Mouse (Mus musculus): ENCODE measurements at regions not wholly inside any gene's neighbourhood (a gene's known extent, or its start where the extent isn't known, plus 50 kb on each side); places are given as distances from the start of the nearest gene placed in this dataset.

GRCm38 (mm10) chr4:54118179-54118846 lies 292.5 kb downstream of the Tmem38b start:
- ATAC-seq (no peak), DNase-seq (ENCODE audit: low spot score) (no peak)
- H3K9ac ChIP-seq (replicated peaks; ENCODE audit: low read depth) = no peak overlapping the region
- H3K4me1 ChIP-seq (ENCODE audit: insufficient read depth, low read depth, low read length) = no peaks in the 10 kb centered on the region
- H3K36me3 ChIP-seq (ENCODE audit: insufficient read depth, low read length) = no peaks in the 10 kb centered on the region
- TF ChIP-seq EP300 (IDR thresholded peaks at IDR 0.05) (no peak), CTCF (IDR thresholded peaks at IDR 0.05) (no peak)
- H3K9me3 ChIP-seq (ENCODE audit: low read length) = no peaks in the 10 kb centered on the region
- H3K27me3 ChIP-seq (replicated peaks; ENCODE audit: insufficient read depth, low read length) = no peaks in the 10 kb centered on the region
- no peak overlapping the region for H3K27ac ChIP-seq (ENCODE audit: low read length)
- no peak overlapping the region for H3K4me2 ChIP-seq (replicated peaks; ENCODE audit: low read depth, low read length)
- WGBS = 66% methylated on average over 6 of the region's 6 CpGs
- no peak overlapping the region for H3K4me3 ChIP-seq (ENCODE audit: low read depth, low read length)

GRCm38 (mm10) chr4:54128717-54129698 lies 303.2 kb downstream of the Tmem38b start:
- H3K27ac ChIP-seq (ENCODE audit: low read length) = no peak overlapping the region
- DNase-seq (ENCODE audit: low spot score) (no peak), ATAC-seq (no peak)
- H3K36me3 ChIP-seq (ENCODE audit: insufficient read depth, low read length) = no peaks in the 10 kb centered on the region
- H3K27me3 ChIP-seq (replicated peaks; ENCODE audit: insufficient read depth, low read length) = no peaks in the 10 kb centered on the region
- no peaks in the 10 kb centered on the region for H3K4me1 ChIP-seq (ENCODE audit: insufficient read depth, low read depth, low read length)
- no peak overlapping the region for H3K9ac ChIP-seq (replicated peaks; ENCODE audit: low read depth)
- no peak overlapping the region for H3K4me3 ChIP-seq (ENCODE audit: low read depth, low read length)
- 37% methylated on average over 8 of the region's 8 CpGs for WGBS
- no peak overlapping the region for H3K4me2 ChIP-seq (replicated peaks; ENCODE audit: low read depth, low read length)
- no peak for TF ChIP-seq EP300 (IDR thresholded peaks at IDR 0.05)
- TF ChIP-seq CTCF (IDR thresholded peaks at IDR 0.05) = no peak
- H3K9me3 ChIP-seq (ENCODE audit: low read length) = no peaks in the 10 kb centered on the region

GRCm38 (mm10) chr4:54156146-54156545 lies 330.3 kb downstream of the Tmem38b start:
- H3K4me3 ChIP-seq (ENCODE audit: low read depth, low read length) = no peak overlapping the region
- ATAC-seq = no peak
- no peaks in the 10 kb centered on the region for H3K4me1 ChIP-seq (ENCODE audit: insufficient read depth, low read depth, low read length)
- H3K4me2 ChIP-seq (replicated peaks; ENCODE audit: low read depth, low read length) = no peak overlapping the region
- H3K27me3 ChIP-seq (replicated peaks; ENCODE audit: insufficient read depth, low read length) = no peaks in the 10 kb centered on the region
- no peak overlapping the region for H3K27ac ChIP-seq (ENCODE audit: low read length)
- H3K9ac ChIP-seq (replicated peaks; ENCODE audit: low read depth) = no peak overlapping the region
- no peaks in the 10 kb centered on the region for H3K9me3 ChIP-seq (ENCODE audit: low read length)
- DNase-seq (ENCODE audit: low spot score) = no peak
- no peaks in the 10 kb centered on the region for H3K36me3 ChIP-seq (ENCODE audit: insufficient read depth, low read length)
- WGBS = 92% methylated on average over 4 of the region's 4 CpGs
- no peak for TF ChIP-seq EP300 (IDR thresholded peaks at IDR 0.05)
- TF ChIP-seq CTCF (IDR thresholded peaks at IDR 0.05) = no peak

GRCm38 (mm10) chr4:54161337-54161993 lies 335.6 kb downstream of the Tmem38b start:
- Histone ChIP-seq H3K27ac (ENCODE audit: low read length) (no peak overlapping the region), H3K27me3 (replicated peaks; ENCODE audit: insufficient read depth, low read length) (no peaks in the 10 kb centered on the region), H3K4me2 (replicated peaks; ENCODE audit: low read depth, low read length) (no peak overlapping the region), H3K9me3 (ENCODE audit: low read length) (no peaks in the 10 kb centered on the region), H3K36me3 (ENCODE audit: insufficient read depth, low read length) (no peaks in the 10 kb centered on the region), H3K4me3 (ENCODE audit: low read depth, low read length) (no peak overlapping the region), H3K4me1 (ENCODE audit: insufficient read depth, low read depth, low read length) (no peaks in the 10 kb centered on the region), H3K9ac (replicated peaks; ENCODE audit: low read depth) (no peak overlapping the region)
- TF ChIP-seq CTCF (IDR thresholded peaks at IDR 0.05) (no peak), EP300 (IDR thresholded peaks at IDR 0.05) (no peak)
- ATAC-seq (no peak), DNase-seq (ENCODE audit: low spot score) (no peak)
- WGBS = 89% methylated on average over 9 of the region's 9 CpGs

GRCm38 (mm10) chr4:54162308-54162707 lies 336.5 kb downstream of the Tmem38b start:
- no peak overlapping the region for H3K4me3 ChIP-seq (ENCODE audit: low read depth, low read length)
- no peak overlapping the region for H3K9ac ChIP-seq (replicated peaks; ENCODE audit: low read depth)
- H3K4me2 ChIP-seq (replicated peaks; ENCODE audit: low read depth, low read length) = no peak overlapping the region
- DNase-seq (ENCODE audit: low spot score) (no peak), ATAC-seq (no peak)
- H3K27ac ChIP-seq (ENCODE audit: low read length) = no peak overlapping the region
- no peaks in the 10 kb centered on the region for H3K36me3 ChIP-seq (ENCODE audit: insufficient read depth, low read length)
- H3K9me3 ChIP-seq (ENCODE audit: low read length) = no peaks in the 10 kb centered on the region
- 75% methylated on average over 8 of the region's 8 CpGs for WGBS
- H3K27me3 ChIP-seq (replicated peaks; ENCODE audit: insufficient read depth, low read length) = no peaks in the 10 kb centered on the region
- no peaks in the 10 kb centered on the region for H3K4me1 ChIP-seq (ENCODE audit: insufficient read depth, low read depth, low read length)
- TF ChIP-seq EP300 (IDR thresholded peaks at IDR 0.05) (no peak), CTCF (IDR thresholded peaks at IDR 0.05) (no peak)

Measured in lung, postnatal 0 days (tissue).